Mouse (Mus musculus): ENCODE measurements around the gene Gm7029. TPM values are rescaled to one million over a fixed set of nuclear protein-coding genes. Genes with fewer than 3 reads are reported as not detected.
"Not testable (repeated sequence)": the region's sequence is repeated elsewhere in the genome, so short reads cannot be mapped to it uniquely, and the experiment has no call there.

The Gm7029 gene
- not detected in 2 replicates for polyA plus RNA-seq (2016; fragmentation: Nextera tagmentation; extraction: Ambion mirVana)

DNA sequence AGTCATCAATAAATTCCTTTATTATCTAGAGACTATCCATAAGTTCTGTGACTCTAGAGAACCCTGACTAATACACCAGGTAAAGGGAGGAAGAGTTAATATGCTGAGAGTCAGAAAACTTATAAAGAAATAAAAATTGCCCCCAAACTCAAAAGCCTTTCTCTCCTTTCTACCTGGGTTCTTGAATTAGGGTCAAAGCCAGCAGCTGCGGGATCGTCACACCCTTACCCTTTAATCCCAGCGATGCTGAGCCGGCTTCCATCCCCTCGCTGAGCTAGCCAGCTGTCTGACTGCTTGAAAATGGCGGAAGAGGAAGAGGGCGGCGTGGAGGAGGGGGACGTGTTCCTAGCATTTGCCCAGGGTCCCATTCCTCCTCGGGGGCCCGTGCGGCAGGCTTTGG, at the start of gene Gm7029:
TSS of gene Gm7029 (plus strand) at position 301 of the 400 bp plus-strand sequence.
- H3K27me3 ChIP-seq (ENCODE audit: low read depth, poor library complexity, severe bottlenecking); H3K4me1 ChIP-seq; H3K4me3 ChIP-seq; H3K9me3 ChIP-seq (replicated peaks); H3K27ac ChIP-seq (replicated peaks); DNase-seq (ENCODE audit: low spot score): not testable (repeated sequence)
- WGBS = 91% methylated on average over 4 of the region's 12 CpGs
- H3K36me3 ChIP-seq = peaks cover 35% of the 10 kb centered on the region

DNA sequence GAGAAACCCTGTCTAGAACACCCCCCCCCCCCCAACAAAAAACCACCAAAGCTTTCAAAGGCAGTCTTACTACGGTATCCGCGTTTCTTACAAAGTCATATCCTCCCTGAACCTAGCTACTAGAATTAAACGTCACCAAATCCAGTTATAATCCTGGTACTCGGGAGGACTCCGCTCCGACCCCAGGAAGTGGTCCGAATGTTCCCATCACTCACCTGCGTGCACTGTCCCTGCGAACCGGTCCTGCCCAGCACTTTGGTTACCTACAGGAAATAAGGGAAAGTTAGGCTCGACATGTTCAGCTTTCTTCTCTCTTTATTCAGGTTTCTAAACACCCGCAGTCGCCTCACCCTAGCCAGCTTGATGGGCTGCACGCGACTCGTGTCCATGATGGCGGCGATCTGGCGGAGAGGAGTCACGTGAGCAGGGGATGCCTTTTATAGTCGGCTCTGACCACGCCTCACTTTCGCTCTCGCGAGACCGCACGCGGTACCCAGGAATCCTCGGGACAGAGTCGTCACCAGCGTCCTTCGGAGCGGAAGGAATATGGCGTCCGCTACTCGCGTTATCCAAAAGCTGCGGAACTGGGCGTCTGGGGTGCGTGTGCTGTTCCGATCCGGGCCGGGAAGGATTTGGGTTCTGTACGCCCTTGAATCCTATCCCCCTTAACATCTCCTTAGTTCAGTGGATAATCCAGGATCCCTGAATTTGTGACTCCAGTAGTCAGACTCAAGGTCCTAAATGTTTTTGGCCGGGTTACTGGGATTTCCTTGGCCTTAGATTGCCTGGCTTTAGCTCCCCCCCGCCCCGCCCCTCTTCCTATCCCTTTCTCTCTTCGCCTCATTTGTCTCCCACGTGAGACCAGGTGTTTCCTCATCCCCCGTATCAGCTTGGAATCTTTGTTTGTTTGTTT, 49.3 kb upstream of the Gm7029 start, which contains the start of the genes Rps28 and Ndufa7:
TSS of gene Rps28 (minus strand) at position 479 of the 913 bp plus-strand sequence.
TSS of gene Ndufa7 (plus strand) at position 489 of the 913 bp plus-strand sequence.
- peak; percentile 97 for DNase-seq (ENCODE audit: low spot score)
- no peaks in the 10 kb centered on the region for H3K9me3 ChIP-seq (replicated peaks)
- peak within 1 kb of the TSS; percentile 88 for H3K4me3 ChIP-seq
- no peaks in the 10 kb centered on the region for H3K27me3 ChIP-seq (ENCODE audit: low read depth, poor library complexity, severe bottlenecking)
- WGBS = under 1% methylated on average over 51 of the region's 51 CpGs
- H3K4me1 ChIP-seq = peaks cover 39% of the 10 kb centered on the region
- peak within 1 kb of the TSS; percentile 93 for H3K27ac ChIP-seq (replicated peaks)
- H3K36me3 ChIP-seq = peaks cover 70% of the 10 kb centered on the region

DNA sequence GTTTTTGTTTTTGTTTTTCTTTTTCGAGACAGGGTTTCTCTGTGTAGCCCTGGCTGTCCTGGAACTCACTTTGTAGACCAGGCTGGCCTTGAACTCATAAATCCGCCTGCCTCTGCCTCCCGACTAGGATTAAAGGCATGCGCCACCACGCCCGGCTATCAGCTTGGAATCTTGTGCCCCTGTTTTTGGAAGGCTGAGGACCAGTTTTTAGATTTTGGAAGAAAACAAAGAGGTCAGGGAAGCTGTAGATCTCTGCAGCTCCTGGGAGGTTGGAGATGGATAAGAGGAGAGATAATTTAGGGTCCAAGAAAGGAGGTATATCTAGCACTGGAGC, 48.7 kb upstream of the Gm7029 start:
- WGBS = 11% methylated on average over 6 of the region's 6 CpGs
- H3K9me3 ChIP-seq (replicated peaks); DNase-seq (ENCODE audit: low spot score); H3K27me3 ChIP-seq (ENCODE audit: low read depth, poor library complexity, severe bottlenecking): not testable (repeated sequence)
- Histone ChIP-seq H3K36me3 (peaks cover 70% of the 10 kb centered on the region), H3K4me3 (peak overlapping the region; percentile 88), H3K4me1 (peaks cover 37% of the 10 kb centered on the region), H3K27ac (replicated peaks) (peak overlapping the region; percentile 93)

DNA sequence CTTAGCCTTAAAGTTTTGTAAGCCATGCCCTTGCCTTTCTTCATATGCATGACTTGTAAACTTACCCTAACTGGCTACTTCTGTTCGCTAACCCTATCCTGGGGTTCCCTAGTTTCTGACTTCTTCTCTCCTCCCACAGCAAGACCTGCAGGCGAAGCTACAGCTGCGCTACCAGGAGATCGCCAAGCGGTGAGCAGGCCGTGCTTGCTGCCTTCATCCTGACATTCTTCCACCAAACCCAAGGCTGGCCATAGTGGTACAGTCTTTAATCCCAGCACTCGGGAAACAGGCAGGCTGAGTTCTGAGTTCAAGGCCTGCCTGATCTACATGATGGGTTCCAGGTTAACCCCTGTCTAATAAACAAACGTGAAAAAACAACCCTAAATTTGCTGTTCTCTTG, 48.2 kb upstream of the Gm7029 start:
- peak overlapping the region; percentile 88 for H3K4me3 ChIP-seq
- no peak for DNase-seq (ENCODE audit: low spot score)
- WGBS = 86% methylated on average over 8 of the region's 8 CpGs
- H3K9me3 ChIP-seq (replicated peaks) = no peaks in the 10 kb centered on the region
- H3K27me3 ChIP-seq (ENCODE audit: low read depth, poor library complexity, severe bottlenecking) = no peaks in the 10 kb centered on the region
- H3K27ac ChIP-seq (replicated peaks) = peak overlapping the region; percentile 93; the same call in 1 of the 2 replicates
- peaks cover 37% of the 10 kb centered on the region for H3K4me1 ChIP-seq
- H3K36me3 ChIP-seq = peaks cover 70% of the 10 kb centered on the region

DNA sequence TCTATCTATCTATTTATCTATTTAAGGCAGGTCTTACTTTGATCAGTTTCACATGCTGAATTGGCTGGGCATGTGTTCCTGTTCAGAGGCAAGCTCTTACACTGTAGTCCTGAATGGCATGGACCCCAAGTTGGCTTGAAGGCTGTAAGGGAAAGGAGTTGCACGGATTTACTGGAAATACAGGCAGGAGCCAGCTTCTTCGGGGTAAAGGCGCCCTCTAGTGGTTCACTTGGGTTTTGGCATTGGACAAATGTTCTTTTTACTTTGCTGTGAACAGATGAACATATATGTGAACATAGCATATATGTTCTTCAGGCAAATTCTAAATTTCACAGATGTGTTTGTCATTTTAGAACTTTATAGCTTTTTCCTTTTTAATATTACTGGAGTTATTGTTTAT, 46.8 kb upstream of the Gm7029 start:
- Histone ChIP-seq H3K4me1 (peaks cover 31% of the 10 kb centered on the region), H3K4me3 (no peak overlapping the region), H3K36me3 (peaks cover 70% of the 10 kb centered on the region), H3K27me3 (ENCODE audit: low read depth, poor library complexity, severe bottlenecking) (no peaks in the 10 kb centered on the region), H3K9me3 (replicated peaks) (no peaks in the 10 kb centered on the region), H3K27ac (replicated peaks) (no peak overlapping the region)
- DNase-seq (ENCODE audit: low spot score) = peak; percentile 67
- WGBS = 0% methylated on average over 3 of the region's 3 CpGs

DNA sequence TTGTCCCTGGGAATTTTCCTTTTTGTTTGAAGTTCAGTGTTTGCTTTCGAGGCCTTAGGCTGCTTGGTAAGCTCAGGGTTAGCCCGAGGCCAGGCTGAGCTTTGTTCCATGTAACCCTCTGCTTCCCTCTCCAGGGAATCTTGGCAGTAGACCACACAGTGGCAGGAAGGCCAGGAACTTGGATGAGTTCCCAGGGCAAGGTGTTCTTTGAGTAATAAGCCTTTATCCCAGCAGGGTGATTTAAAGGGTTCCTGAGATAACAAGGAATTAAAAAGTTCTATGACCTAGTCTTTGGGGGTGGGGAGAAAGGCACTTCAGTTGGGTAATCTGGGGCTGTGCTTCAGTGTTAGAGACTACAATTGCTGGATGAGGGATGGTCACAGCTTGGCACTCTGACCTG, 44.7 kb upstream of the Gm7029 start:
- Histone ChIP-seq H3K27ac (replicated peaks) (no peak overlapping the region), H3K4me1 (peaks cover 13% of the 10 kb centered on the region), H3K4me3 (no peak overlapping the region), H3K36me3 (peaks cover 72% of the 10 kb centered on the region), H3K9me3 (replicated peaks) (no peaks in the 10 kb centered on the region), H3K27me3 (ENCODE audit: low read depth, poor library complexity, severe bottlenecking) (no peaks in the 10 kb centered on the region)
- DNase-seq (ENCODE audit: low spot score) = no peak
- WGBS = 70% methylated on average over 2 of the region's 2 CpGs

DNA sequence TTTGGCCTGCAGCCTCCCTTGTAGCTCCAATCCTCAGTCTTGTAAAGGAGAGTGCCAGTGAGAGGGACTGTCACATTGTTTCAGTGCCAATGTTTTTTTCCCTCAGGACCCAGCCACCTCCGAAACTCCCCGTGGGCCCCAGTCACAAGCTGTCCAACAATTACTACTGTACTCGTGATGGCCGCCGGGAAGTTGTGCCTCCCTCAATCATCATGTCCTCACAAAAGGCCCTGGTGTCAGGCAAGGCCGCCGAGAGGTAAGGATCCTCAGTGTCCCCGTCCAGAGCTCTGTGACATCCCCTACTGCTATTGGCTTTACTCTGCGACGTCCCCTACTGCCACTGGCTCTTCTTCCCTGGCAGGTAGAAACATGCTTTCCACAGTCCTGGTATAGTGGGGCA, 44.1 kb upstream of the Gm7029 start:
- DNase-seq (ENCODE audit: low spot score) = no peak
- H3K27me3 ChIP-seq (ENCODE audit: low read depth, poor library complexity, severe bottlenecking) = no peaks in the 10 kb centered on the region
- no peak overlapping the region for H3K4me3 ChIP-seq
- WGBS = 95% methylated on average over 10 of the region's 10 CpGs
- H3K9me3 ChIP-seq (replicated peaks) = no peaks in the 10 kb centered on the region
- H3K27ac ChIP-seq (replicated peaks) = no peak overlapping the region
- peaks cover 79% of the 10 kb centered on the region for H3K36me3 ChIP-seq
- H3K4me1 ChIP-seq = peaks cover 13% of the 10 kb centered on the region

DNA sequence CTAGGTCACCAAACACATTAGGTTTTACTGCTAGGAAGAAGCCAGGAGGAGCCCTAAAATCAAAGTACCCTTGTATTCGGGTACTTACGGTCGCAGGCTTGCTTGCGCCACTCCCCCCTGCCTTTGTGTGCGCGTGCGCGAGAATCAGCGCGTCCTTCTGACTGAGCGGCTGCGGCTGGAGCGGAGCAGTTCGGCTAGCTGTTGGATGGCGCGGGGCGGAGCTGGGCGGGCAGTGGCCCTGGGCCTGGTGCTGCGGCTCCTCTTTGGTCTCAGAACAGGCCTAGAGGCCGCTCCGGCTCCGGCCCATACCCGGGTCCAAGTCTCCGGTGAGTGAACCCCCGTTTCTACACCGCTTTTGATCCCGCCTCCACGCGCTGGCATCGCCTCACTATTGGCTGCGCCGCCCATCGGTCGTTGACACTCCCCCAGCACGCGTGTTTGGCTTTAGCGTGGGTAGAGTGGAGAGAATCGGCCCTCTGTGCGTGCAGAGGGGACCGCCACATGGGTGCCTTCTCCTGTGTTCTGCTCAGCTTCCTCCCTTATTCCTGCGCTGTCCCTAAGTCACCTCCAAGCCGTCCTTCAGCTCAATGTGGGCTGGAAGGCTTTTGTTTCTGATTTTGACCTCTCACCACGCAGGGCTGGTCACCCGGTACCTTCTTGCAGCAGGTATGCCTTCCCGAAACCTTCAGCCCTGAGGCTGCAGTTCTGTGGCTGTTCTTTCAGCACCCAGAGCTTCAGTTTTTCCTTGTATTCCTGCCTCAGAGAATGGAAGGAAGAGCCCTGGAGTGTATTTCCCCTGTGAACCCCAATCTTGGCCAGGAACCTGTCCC, 30.5 kb upstream of the Gm7029 start, which contains the start of gene Cd320:
TSS of gene Cd320 (plus strand) at position 126 of the 830 bp plus-strand sequence.
- Histone ChIP-seq H3K4me3 (peak within 1 kb of the TSS; percentile 68), H3K36me3 (peaks cover 41% of the 10 kb centered on the region), H3K4me1 (peaks cover 22% of the 10 kb centered on the region), H3K27me3 (ENCODE audit: low read depth, poor library complexity, severe bottlenecking) (no peaks in the 10 kb centered on the region), H3K9me3 (replicated peaks) (no peaks in the 10 kb centered on the region), H3K27ac (replicated peaks) (peak within 1 kb of the TSS; percentile 88)
- WGBS = under 1% methylated on average over 45 of the region's 45 CpGs
- peak; percentile 91 for DNase-seq (ENCODE audit: low spot score)

DNA sequence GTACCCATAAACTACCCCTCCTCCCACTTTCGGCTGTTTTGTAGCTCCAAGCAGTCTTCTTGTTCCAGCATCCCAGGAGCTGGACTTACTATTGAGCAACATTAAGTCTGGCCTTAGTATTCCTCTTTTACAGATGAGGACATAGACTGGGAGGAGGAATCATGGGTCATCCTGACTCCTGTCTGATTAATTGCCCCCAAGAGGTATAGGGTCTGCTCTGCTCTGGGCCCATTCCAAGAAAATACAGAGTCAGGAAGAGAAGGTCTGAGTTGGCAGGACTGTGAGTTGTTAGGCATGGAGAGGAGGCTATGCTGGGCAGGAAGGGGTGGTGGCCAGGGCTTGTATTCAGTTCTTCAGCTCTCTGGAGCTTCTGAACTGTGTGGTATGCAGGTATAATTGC, 29.4 kb upstream of the Gm7029 start:
- WGBS = 93% methylated on average over 1 of the region's 1 CpGs
- H3K36me3 ChIP-seq = peaks cover 41% of the 10 kb centered on the region
- peak overlapping the region; percentile 68 for H3K4me3 ChIP-seq
- H3K4me1 ChIP-seq = peaks cover 22% of the 10 kb centered on the region
- DNase-seq (ENCODE audit: low spot score) = no peak
- H3K27me3 ChIP-seq (ENCODE audit: low read depth, poor library complexity, severe bottlenecking) = no peaks in the 10 kb centered on the region
- no peaks in the 10 kb centered on the region for H3K9me3 ChIP-seq (replicated peaks)
- no peak overlapping the region for H3K27ac ChIP-seq (replicated peaks)

DNA sequence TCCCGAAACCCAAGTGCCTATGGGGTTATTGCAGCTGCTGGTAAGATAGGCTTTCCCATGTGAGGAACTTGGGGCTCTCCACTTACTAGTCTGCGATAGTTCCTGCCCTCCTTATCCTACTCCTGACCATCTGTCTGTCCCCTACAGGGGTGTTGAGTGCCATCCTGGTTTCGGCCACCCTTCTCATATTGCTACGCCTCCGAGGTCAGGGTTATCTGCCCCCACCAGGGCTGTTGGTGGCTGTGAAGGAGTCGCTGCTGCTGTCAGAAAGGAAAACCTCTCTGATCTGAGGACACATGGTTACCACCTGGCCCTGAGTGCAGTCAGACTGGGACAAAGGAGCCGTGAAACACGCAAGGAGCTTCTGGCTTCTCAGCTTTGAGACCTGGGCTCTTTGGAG, 25.5 kb upstream of the Gm7029 start:
- 91% methylated on average over 8 of the region's 8 CpGs for WGBS
- no peak overlapping the region for H3K4me3 ChIP-seq
- H3K36me3 ChIP-seq = peaks cover 47% of the 10 kb centered on the region
- no peak for DNase-seq (ENCODE audit: low spot score)
- no peaks in the 10 kb centered on the region for H3K9me3 ChIP-seq (replicated peaks)
- H3K4me1 ChIP-seq = peaks cover 18% of the 10 kb centered on the region
- H3K27me3 ChIP-seq (ENCODE audit: low read depth, poor library complexity, severe bottlenecking) = no peaks in the 10 kb centered on the region
- H3K27ac ChIP-seq (replicated peaks) = no peak overlapping the region

DNA sequence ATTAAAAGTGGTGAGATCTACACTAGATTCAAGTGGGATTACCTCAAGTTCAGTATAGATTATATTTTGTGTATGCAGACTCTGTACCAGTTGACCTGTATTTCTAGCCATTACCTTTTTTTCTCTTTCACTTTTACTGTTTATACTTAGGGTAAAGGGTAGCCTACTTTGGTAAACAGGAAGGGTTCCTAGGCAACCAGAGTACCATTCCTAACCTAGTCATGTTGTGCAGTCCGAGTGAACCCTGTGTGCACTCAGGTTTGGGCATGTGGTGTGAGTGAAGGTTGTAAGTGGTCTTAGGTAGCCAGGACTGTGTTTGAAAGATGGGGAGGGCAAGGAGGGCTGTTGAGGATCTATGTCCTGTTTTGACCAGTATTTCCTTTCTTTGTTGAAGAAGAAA, 22.3 kb upstream of the Gm7029 start:
- H3K27me3 ChIP-seq (ENCODE audit: low read depth, poor library complexity, severe bottlenecking) = no peaks in the 10 kb centered on the region
- 76% methylated on average over 1 of the region's 1 CpGs for WGBS
- H3K36me3 ChIP-seq = peaks cover 40% of the 10 kb centered on the region

DNA sequence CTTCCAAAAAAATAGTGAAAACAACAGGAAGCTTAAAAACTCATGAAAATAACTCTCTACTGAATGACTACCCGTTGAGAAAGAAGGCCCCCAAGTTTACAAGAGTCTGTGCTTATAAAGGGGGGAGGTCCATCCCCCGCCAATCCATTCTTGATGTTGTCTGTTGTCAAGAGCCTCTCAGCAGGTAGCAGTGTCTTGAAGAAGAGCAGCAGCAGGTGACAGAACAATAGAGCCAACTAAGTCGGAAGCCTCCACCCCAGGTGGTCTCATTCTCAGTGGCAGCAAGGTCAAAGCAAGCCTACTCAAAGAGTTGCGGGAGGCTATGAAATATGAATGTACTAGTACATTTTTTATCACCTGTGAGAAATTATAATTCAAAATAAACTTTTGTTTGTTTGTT, 15.8 kb upstream of the Gm7029 start:
- no peak for DNase-seq (ENCODE audit: low spot score)
- H3K36me3 ChIP-seq = no peaks in the 10 kb centered on the region
- H3K9me3 ChIP-seq (replicated peaks) = peaks cover 11% of the 10 kb centered on the region; the same call in 1 of the 2 replicates
- no peaks in the 10 kb centered on the region for H3K27me3 ChIP-seq (ENCODE audit: low read depth, poor library complexity, severe bottlenecking)
- H3K27ac ChIP-seq (replicated peaks) = no peak overlapping the region
- H3K4me3 ChIP-seq = no peak overlapping the region
- WGBS = 77% methylated on average over 4 of the region's 4 CpGs
- H3K4me1 ChIP-seq = no peaks in the 10 kb centered on the region

More for the DNA sequence above, 22.3 kb upstream of the Gm7029 start:
- Histone ChIP-seq H3K9me3 (replicated peaks) (no peaks in the 10 kb centered on the region), H3K4me1 (no peaks in the 10 kb centered on the region), H3K27ac (replicated peaks) (no peak overlapping the region), H3K4me3 (no peak overlapping the region)
- no peak for DNase-seq (ENCODE audit: low spot score)

All from midbrain, embryonic 10.5 days (tissue).